Mouse (Mus musculus) cerebellum, adult 11-12 months (tissue): ENCODE results near the gene Olfr222.
"Not testable (repeated sequence)": the region's sequence is repeated elsewhere in the genome, so short reads cannot be mapped to it uniquely, and the experiment has no call there.

Experiments
- DNase-seq: peaks from one replicate; pipeline ENCODE4 v3.0.0; 2022

Gene Olfr222

GRCm38 (mm10) chr11:59576135-59576534 lies at the start of gene Olfr222:
Gene Olfr222, minus strand, starts transcription at chr11:59576235.
- DNase-seq = not testable (repeated sequence)

GRCm38 (mm10) chr11:59624017-59624630 lies 48.1 kb upstream of the Olfr222 start:
- peak; percentile 63 for DNase-seq

GRCm38 (mm10) chr11:59622214-59622613 lies 46.2 kb upstream of the Olfr222 start:
- DNase-seq = no peak

- not testable (repeated sequence) for DNase-seq
These were observed 41.0 kb upstream of the Olfr222 start for GRCm38 (mm10) chr11:59616986-59617385.

GRCm38 (mm10) chr11:59614120-59614519 lies 38.1 kb upstream of the Olfr222 start:
- peak; percentile 16 for DNase-seq

GRCm38 (mm10) chr11:59611646-59612045 lies 35.6 kb upstream of the Olfr222 start:
- DNase-seq = no peak

GRCm38 (mm10) chr11:59602287-59602686 lies 26.3 kb upstream of the Olfr222 start:
- DNase-seq = no peak

GRCm38 (mm10) chr11:59600872-59601271 lies 24.8 kb upstream of the Olfr222 start:
- no peak for DNase-seq

- DNase-seq = no peak
These were observed 23.2 kb upstream of the Olfr222 start for GRCm38 (mm10) chr11:59599211-59599610.

GRCm38 (mm10) chr11:59596950-59597349 lies 20.9 kb upstream of the Olfr222 start:
- DNase-seq = no peak

GRCm38 (mm10) chr11:59596091-59596490 lies 20.1 kb upstream of the Olfr222 start:
- DNase-seq = no peak

- no peak for DNase-seq
These were observed 17.2 kb upstream of the Olfr222 start, which contains the start of gene Olfr223 for GRCm38 (mm10) chr11:59593189-59593588. Gene Olfr223, minus strand, starts transcription at chr11:59593289.

- DNase-seq = no peak
These were observed 13.5 kb upstream of the Olfr222 start for GRCm38 (mm10) chr11:59589496-59589895.

GRCm38 (mm10) chr11:59584539-59584938 lies 8.5 kb upstream of the Olfr222 start:
- no peak for DNase-seq

GRCm38 (mm10) chr11:59575726-59576125 lies 309 bp downstream of the Olfr222 start:
- DNase-seq = no peak

GRCm38 (mm10) chr11:59569306-59569705 lies 6.7 kb downstream of the Olfr222 start:
- DNase-seq = no peak

- no peak for DNase-seq
These were observed 13.2 kb downstream of the Olfr222 start for GRCm38 (mm10) chr11:59562837-59563236.

GRCm38 (mm10) chr11:59562336-59562735 lies 13.7 kb downstream of the Olfr222 start:
- DNase-seq = no peak

- no peak for DNase-seq
These were observed 15.1 kb downstream of the Olfr222 start for GRCm38 (mm10) chr11:59560906-59561305.

GRCm38 (mm10) chr11:59554535-59554934 lies 21.5 kb downstream of the Olfr222 start:
- DNase-seq = no peak

GRCm38 (mm10) chr11:59554127-59554526 lies 21.9 kb downstream of the Olfr222 start:
- no peak for DNase-seq

- DNase-seq = no peak
These were observed 32.0 kb downstream of the Olfr222 start for GRCm38 (mm10) chr11:59544005-59544404.

- DNase-seq = no peak
These were observed 32.7 kb downstream of the Olfr222 start for GRCm38 (mm10) chr11:59543376-59543775.

GRCm38 (mm10) chr11:59542442-59542841 lies 33.6 kb downstream of the Olfr222 start:
- no peak for DNase-seq

GRCm38 (mm10) chr11:59541324-59541723 lies 34.7 kb downstream of the Olfr222 start, which contains the start of gene Nlrp3:
Gene Nlrp3, plus strand, starts transcription at chr11:59541568.
- no peak for DNase-seq
